Mouse (Mus musculus) brain, adult 2 months (tissue): ENCODE results near the gene Zfp213.
"Not testable (repeated sequence)": the region's sequence is repeated elsewhere in the genome, so short reads cannot be mapped to it uniquely, and the experiment has no call there.

Experiments used
- DNase-seq: peaks from one replicate; pipeline ENCODE4 v3.0.0; 2011; ENCODE audit warnings: low read depth, low spot score

Gene Zfp213

DNA sequence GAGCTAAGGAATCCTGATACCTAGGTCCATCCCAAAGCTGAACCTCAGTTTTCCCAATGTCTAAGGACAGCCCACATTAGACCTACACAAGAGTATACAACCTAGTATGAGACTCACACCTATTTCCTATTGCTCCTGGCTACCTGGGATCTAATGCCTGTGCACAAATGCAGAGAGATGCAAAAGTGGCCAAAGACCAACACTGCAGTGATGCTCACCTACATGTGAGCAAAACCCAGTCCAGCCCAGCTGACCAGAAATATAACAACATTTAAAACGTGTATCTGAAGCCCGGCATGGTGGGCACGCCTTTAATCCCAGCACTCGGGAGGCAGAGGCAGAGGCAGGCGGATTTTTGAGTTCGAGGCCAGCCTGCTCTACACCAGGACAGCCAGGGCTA, 18.2 kb downstream of the Zfp213 start:
- DNase-seq = peak; percentile 0

DNA sequence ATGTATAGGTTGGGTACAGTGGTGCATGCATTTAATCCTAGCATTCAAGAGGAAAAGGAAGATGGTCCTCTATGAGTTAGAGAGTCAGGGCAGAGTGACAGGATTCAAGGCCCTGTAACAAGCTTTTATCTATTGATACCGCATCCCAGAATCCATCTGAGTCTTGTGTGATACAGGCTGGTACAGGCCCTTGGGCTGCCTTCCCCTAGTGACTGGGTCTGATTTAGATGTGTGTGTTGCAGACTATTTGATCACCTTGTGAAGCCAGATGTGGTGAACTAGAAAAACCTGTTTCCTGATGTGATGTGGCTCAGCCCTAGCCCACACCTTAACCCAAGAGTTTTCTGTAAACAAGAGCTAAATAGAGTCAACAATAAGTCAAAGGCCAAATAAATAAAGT, 19.3 kb downstream of the Zfp213 start:
- peak; percentile 0 for DNase-seq

DNA sequence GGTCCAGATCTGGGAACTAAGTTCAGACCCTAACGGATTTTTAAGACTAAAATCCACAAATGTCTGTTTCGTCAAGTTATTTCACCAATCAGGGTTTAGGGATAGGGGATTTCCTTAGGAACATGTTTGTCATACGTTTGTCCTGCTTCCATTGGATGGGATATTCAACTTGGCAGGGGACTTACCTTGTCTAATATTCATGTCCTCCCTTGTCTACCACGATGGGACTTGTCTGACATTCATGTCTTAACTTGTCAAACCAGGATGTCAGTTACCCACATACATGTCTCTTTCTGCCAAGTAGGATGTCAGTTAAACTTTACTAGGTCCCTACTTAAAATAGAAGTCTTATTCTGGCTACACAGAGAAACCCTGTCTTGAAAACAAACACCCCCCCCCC, 20.1 kb downstream of the Zfp213 start:
- no peak for DNase-seq

DNA sequence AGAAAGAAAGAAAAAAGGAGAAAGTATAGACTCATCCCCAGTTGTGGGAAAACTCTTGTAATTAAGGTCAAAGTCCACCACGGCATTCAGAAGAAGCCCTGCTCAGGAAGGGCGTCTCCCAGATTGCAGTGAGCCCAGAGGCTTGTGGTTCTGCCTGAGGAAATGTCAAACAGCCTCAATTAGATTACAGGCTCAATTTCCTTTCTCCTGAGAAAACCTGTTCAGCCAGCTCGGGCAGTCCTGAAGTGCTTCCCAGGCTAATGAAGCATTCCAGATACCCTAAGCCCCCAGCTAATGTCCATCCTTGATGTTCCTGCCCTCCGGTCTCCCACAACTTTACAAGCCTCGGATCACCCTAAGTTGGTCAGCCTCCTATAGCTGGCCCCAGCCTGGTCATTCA, 20.7 kb downstream of the Zfp213 start:
- DNase-seq = peak; percentile 0

DNA sequence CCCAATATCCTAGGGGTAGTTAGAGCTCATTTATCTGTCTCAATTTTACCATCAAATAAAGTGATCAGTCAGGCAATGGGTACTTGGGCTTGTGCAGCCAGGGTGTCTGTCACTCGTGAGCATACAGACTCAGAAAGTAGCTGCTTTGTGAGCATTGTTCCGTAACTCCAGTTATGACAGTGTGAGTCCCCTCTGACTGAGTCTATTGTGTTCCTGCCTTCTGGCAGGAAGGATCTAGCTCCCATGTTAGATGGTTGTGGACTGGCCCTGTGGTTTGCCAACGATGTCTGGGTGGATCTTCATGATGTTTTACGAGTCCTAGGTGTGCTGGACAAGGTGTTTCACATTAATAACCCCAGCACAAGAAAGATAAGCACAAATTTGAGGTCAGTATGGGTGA, 21.2 kb downstream of the Zfp213 start:
- peak; percentile 74 for DNase-seq

DNA sequence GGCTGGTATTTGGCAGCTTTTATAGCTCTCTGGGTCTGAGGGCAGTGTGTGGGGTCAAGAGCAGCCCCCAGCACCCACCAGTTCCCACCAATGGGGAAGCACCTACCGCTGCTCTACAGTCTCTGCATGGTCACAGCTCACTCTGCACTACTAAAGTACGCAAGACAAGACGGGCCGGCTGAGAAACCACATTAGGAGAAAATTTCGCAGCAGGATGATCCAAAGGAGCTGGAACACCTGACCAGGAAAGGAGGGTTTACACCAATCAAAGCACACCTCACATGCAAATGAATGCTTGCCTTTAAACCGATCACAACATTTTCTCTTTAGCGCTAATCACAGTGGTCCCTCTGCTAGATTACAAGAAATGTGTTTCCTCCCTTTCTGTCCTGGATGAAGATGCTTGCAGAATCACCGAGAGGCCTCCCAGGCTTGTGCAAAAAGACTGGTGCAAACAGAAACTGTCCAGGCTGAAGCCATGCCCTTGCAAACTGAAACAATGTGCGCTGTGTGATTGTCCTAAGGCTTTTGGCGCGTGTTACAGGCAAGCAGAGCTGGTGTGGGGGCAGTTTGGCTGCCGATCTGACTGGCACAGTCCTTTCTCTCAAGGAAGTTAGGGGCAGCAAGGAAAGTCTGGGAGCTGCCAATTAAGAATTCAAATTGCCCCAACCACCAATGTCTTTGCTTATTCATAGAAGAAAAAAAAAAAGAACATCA, 21.9 kb downstream of the Zfp213 start:
- DNase-seq = peak; percentile 75

DNA sequence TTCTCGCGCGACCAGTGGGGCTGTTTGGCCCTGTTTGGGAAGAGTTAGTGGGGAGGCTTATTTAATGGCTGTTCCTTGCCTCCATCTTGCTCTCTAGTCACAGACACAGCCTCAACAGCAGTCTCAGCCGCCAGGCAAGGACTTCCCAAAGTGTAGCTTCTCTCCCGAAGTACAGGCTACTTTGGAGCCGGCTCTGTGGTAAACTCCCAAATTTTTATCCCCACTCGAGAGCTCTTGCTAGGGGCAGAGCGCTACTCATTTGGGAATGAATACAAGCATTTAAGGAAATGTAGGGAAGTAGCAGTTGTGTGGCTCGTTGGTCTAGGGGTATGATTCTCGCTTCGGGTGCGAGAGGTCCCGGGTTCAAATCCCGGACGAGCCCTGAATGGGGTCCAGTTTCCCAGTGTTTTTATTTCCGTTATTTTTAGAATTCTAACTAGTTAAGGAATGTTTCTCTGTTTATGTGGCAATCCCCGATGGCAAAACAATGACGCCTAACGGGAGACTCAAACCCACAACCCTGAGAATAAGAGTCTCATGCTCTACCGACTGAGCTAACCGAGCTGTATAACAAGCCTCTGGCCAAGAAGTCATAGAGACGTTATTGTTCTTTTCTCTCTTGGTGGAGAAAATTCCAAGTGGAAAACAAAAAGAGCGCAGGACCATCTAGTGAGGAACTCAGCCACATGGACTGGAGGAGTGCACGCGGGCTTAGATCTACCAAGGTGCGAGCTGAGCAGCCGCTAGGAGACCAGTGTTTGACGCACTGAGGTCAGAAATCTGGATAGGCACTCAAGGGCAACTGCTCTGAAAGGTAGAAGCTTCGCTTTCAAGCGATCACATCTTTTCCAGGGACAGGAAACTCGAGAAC, 23.2 kb downstream of the Zfp213 start:
- peak; percentile 19 for DNase-seq

DNA sequence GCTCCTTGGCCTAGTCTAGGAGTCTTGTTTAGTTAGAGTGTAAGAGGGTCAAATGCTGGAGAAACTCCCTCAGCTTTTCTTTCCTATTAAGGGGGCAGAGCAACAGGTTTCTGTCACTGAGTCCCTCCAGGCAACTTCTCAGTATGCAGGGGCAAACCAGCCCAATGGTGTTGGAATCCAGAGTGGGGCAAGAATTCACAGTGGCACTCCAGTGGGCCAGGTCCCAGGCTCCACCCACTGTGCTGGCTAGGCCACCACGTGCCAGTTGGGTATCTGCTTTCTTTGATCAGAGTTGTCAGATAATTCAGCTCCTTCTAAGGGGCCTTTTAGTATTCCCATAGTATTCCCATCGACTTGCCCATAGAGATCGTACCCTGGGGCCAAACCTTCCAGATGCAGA, 23.9 kb downstream of the Zfp213 start:
- no peak for DNase-seq

DNA sequence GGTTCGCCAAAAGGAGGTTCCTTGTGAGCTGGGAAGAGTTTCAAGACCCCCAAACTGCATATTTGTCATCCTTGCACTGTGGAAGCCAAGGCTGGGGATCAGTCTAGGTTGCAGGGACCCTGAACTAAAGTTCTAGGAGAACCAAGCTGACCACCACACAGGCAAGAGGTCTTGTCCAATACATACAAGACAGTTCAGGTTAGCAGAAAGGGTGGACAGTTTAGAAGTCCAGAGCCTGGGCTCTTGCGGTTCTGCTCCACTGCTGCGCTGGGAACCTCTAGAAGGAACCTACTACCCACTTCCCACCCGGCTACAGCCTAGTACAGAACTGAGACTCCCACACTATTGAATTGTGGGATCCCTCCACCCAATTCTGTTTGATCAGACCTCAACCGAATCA, 24.4 kb downstream of the Zfp213 start:
- no peak for DNase-seq

DNA sequence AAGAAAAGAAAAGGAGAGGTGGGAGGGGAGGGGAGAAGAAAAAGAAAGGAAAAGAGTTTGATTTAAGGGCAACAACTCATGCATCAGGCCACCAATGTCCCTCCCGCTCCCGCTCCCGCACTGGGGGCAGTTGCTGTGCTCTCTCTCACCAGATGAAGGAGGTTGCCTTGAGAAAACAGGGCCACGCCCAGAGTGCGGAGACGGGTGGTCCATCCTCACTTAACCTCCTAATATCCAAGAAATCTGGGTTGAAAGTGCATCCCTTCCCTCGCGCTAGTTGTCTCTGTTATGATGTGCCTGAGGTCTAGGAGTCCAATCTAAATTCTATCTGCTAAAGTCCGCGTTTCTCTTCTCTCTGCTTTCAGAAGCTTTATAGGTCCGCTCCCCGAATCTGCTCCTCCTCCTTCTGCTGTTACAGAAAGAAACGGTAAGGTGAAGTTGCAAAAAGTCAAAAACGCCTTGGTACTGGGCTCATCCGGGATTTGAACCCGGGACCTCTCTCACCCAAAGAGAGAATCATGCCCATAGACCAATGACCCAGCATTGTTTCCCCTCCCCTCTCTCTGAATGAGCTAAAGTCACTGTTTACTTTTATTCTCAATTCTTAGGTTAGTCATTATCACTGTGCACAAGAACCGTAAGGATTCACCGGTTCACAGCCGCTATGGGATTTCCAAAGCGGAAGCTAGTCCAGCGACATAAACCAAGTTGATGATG, 25.6 kb downstream of the Zfp213 start:
- DNase-seq = no peak

DNA sequence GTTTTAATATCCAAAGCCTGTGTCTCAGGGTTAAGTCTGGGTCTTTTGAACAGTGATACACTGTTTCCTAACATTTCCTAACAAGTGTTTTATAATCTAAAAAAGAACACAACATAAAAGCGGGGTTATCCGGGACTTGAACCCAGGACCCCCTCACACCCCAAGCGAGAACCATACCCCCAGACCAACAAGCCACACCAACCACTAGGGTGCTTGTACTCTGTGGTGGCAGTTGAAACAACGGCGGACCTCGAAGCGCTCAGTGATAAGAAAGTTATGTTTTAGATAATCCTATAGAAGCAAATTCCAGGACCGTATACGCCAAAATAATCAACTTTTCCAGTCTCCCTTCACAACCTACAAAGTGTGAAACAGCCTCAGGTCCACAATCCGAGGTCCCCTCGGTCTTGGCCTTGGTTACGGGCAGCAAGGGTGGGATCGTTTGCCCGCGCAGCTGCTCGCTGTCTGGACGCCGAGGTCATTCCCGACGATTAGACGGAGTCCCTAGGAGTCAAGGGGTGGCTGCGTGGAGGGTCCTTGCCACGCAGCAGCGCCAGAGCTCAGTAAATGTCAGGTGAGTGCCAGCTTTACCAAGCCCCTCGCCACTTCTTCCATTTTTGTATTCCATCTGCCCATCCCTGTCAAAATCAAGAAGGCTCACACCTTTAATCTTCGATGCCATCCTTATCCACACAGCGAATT, 26.3 kb downstream of the Zfp213 start:
- no peak for DNase-seq

DNA sequence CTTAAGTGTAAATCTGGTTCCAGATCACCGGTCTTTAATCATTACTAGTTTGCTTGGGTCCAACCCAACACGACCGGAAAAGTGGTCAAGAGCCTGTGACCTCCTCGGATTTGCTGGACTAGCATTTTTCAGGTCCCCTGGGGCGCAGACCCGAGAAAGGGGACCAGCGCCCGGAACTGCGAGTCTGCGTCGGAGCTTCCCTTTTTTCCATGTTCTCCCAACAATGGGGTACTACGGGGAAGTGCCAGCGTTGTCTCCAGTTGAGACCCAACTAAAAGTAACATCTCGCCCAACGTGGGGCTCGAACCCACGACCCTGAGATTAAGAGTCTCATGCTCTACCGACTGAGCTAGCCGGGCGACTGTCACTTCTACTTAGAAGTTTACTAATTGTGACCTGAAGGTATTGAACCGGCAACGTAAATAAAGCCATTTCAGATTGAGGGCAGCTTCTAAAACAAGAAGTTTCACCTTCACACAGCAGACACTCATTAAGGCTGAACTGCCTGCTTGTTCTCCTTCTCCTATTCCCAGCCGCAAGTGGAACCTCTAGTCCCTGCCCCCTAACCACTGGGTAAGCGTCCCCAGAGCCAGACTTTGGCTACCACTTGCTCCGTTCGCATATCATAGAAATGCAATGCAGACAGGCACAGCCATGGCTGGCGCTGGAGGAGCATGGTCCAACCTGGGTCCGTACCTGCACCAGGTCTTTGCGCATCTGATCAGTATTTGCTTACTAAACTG, 28.8 kb downstream of the Zfp213 start:
- DNase-seq = not testable (repeated sequence)

DNA sequence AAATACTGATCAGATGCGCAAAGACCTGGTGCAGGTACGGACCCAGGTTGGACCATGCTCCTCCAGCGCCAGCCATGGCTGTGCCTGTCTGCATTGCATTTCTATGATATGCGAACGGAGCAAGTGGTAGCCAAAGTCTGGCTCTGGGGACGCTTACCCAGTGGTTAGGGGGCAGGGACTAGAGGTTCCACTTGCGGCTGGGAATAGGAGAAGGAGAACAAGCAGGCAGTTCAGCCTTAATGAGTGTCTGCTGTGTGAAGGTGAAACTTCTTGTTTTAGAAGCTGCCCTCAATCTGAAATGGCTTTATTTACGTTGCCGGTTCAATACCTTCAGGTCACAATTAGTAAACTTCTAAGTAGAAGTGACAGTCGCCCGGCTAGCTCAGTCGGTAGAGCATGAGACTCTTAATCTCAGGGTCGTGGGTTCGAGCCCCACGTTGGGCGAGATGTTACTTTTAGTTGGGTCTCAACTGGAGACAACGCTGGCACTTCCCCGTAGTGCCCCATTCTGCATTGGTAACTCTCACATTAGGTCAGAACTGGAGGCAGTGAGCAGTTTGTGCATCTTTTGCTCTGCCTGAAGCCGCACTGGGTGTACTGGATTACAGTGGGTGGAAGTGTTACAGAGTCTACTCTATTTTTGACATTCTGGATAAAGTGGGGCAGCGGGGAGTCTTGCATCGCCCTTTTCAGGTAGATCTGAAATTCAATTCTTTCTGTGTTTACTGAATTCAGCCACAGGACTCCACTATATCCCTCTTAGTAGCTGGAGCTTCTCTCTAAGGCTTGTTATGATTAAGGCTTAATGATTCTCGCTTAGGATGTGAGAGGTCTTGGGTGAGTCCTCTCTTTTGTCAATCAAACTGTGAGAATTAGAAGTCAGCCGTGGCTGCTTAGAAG, 30.2 kb downstream of the Zfp213 start:
- not testable (repeated sequence) for DNase-seq

DNA sequence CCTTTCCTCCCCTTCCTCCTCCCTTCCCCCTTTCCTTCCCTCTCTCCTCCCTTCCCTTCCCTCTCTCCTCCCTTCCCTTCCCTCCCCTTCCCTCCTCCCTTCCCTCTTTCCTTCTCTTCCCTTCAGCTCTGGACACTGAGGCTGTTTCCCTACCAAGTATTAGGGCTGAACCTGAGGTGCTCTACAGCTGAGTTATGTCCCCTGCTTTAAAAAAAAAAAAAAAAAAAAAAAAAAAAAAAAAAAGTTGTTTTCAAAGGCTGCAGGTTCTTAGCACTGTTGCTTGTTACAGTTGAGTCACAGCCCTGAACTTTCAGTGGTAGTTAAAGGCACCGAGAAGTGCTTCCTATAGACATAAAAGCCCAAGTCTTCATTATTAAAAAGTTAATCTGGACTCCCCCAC, 32.6 kb downstream of the Zfp213 start:
- not testable (repeated sequence) for DNase-seq

DNA sequence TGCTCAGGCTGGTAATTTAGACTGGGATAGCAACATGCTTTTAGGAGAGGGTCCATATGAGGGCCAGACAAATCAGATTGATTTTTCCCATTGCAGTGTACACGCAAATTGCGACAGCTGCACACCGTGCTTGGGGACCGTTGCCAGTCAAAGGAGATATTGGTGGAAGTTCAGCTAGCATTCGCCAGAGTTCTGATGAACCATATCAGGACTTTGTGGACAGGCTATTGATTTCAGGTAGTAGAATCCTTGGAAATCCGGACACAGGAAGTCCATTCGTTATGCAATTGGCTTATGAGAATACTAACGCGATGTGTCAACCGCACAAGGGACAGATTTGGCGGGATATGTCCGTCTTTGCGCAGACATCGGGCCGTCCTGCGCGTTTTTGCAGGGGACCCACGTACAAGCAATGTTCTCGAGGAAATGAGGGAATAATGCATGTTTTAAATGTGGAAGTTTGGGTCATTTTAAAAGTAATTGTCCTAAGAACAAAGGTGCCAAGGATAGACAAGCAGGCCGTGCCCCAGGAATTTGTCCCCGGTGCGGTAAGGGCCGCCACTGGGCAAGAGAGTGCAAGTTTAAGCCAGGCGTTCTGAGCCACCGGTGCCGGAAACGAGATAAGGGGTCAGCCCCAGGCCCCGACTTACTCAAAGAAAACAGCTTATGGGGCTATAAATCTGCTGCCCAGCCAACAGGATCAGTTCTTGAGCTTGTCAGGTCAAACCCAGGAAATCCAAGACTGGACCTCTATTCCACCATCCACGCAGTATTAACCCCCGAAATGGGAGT, 40.9 kb downstream of the Zfp213 start:
- DNase-seq = not testable (repeated sequence)

DNA sequence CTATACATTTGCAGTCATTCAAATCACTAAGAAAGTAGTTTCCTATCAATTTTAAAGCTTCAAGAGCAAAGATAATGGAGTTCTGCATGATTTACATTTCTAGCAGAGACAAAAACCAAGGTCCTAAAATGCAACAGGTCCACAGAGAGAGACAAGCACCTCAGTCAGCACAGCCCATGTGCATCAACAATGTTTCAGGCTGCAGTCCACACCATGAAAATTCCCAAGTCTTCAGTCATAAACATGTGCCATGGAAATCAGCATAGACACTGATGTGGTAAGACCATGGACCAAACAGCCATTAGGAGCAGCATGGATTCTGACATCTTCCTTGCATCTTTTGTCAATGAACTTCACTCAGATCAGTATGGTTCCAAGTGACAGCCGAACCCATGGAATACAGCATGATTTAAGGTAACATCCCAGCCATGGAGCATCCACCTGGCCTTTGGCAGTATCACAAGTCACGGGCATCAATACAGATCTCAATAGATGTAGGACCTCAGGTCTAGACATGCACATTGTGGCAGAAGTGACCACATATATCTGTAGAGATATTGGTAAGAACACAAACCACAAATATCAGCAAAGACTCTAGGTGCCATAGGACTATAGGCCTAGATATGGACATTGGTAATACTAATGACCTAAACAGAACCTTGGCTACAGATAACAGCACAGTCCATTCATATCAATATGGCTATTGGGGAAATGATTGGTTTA, 45.2 kb downstream of the Zfp213 start:
- DNase-seq = no peak
